Mouse (Mus musculus): ENCODE measurements around the gene Nr2f2.
A peak's percentile ranks its signal among the peaks of the same experiment; 100 is the strongest.

Gene Nr2f2

GRCm38 (mm10) chr7:70350781-70351551 is 15.6 kb downstream of the Nr2f2 start:
- peak; percentile 51 for DNase-seq (ENCODE audit: low spot score)

DNA sequence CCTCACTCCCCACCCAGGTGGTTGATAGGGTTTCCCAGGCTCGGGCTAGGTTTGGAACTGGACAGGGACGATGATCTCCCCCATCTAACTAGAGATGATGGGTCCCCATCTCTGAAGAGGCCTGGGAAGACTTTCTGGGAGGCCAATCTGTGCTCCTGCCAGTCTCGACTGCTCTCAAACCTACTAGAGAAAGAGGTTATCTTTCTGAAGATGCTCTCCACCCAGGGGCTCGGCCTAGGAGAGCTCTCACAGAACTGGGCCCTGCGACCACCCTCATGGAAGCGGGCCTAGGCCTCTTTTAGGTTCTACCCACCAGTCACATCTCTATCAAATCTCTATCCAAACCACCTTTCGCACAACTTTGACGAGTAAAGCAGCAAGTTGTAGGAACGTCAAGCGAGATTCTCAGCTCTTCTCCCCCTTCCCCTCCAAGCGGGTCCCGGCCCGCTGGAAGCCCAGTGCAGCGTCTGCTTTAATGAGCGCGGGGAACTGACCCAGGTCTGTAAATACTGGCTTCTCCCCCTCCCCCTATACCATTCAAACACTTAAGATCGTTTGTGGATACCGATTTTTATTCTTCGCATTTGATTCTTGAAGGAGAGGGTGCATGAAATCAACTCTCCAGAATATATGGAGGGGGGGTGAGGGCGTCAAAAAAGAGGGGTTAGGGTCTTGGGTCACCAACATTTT is 16.4 kb downstream of the Nr2f2 start:
- DNase-seq (ENCODE audit: low spot score) = no peak

- no peak for DNase-seq (ENCODE audit: low spot score)
Observed at GRCm38 (mm10) chr7:70348977-70349615, 17.4 kb downstream of the Nr2f2 start.

- DNase-seq (ENCODE audit: low spot score) = no peak
Observed at GRCm38 (mm10) chr7:70348064-70348976, 18.2 kb downstream of the Nr2f2 start.

DNA sequence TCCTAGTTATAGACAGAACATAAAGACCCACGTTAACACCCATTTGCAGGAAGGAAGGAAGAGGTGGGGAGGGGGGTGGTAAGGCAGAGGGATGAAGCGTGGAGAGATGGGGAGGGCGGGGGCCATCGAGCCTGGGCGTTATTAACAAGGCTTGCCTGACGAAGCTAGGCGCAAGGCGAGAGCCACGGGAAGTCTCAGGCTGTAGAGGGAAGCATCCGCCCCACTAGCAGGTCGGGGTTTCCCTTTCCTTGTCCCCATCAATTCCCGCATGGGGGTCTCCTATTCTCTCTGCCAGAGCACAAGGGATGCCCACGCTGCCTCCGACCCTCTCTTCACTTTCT is 18.9 kb downstream of the Nr2f2 start:
- DNase-seq (ENCODE audit: low spot score) = no peak

DNA sequence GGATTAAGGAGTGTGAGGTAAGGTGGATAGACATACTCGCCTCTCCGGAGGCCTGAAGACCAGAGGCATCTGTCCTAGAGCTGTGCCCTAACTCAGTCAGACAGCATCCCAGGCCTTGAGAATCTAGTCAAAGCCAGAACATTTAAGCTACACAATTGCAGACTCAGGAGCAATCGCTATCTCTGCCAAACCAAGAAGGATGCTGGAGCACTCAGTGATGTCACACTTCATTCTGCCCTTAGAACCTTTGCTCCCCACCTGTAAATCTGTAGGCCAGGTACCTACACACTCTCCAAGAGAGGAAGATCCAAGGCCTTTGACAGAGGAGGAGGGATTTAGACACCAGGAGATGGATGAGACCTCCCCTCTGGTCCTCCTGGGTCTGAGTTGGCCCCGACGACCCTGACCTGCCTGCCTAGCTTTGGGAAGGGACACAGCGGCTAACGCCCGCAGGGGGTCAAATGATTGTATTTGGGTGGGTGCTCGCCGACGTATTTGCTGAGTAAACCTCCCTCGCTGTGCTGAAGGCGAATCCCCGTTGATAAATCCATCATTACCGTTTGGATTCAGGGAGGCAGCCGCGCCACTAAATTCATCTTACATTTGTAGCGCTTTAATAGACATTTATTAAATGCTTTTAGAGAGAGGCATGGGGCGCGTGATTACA is 19.5 kb downstream of the Nr2f2 start:
- peak; percentile 4 for DNase-seq (ENCODE audit: low spot score)

DNA sequence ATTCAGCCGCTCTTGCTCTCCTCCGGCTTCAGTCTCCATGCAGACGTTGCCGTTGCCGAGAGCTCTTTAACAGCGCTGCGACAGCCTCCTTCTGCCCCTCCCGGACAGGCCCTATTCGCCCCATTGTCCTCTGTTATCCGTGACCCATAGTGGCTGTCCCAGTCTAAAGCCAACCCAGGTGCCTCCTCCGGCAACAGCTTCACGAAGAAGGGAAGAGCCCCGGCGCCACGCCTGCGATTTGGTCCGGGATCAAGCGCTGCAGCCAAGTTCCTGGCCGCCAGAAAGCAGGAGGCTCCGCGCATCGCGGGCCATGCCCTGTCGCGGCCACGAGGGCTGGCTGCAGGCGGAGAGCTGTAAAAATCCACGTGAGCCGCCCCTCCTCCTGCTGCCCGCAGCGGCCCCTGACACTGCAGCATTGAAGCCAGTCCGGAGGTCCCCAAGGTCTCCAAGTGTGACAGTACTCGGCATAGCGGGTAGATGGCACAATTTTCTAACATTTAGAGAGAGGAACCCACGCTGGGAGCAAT is 20.5 kb downstream of the Nr2f2 start:
- DNase-seq (ENCODE audit: low spot score) = peak; percentile 41

GRCm38 (mm10) chr7:70343426-70343825 is 23.1 kb downstream of the Nr2f2 start:
- no peak for DNase-seq (ENCODE audit: low spot score)

DNA sequence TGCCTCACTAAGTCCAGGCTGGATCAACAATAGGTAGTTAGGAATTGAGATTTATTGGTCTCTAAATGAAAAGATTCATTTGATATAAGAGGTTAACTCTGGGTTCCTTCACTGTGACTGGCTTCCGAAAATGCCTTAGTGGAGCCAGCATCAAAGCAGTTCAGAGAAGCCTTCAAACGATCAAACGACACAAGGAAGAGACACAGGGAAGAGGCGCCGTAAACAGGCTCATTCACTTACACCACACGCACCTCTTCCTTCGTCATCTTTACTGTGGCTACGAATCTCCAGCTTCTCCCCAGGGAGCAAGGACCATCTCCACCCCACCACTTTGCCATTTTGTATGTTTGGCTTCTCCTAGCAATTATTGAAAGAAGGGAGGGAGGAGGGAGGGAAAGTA is 23.8 kb downstream of the Nr2f2 start:
- DNase-seq (ENCODE audit: low spot score) = no peak

- no peak for DNase-seq (ENCODE audit: low spot score)
Observed at GRCm38 (mm10) chr7:70342076-70342475, 24.5 kb downstream of the Nr2f2 start.

DNA sequence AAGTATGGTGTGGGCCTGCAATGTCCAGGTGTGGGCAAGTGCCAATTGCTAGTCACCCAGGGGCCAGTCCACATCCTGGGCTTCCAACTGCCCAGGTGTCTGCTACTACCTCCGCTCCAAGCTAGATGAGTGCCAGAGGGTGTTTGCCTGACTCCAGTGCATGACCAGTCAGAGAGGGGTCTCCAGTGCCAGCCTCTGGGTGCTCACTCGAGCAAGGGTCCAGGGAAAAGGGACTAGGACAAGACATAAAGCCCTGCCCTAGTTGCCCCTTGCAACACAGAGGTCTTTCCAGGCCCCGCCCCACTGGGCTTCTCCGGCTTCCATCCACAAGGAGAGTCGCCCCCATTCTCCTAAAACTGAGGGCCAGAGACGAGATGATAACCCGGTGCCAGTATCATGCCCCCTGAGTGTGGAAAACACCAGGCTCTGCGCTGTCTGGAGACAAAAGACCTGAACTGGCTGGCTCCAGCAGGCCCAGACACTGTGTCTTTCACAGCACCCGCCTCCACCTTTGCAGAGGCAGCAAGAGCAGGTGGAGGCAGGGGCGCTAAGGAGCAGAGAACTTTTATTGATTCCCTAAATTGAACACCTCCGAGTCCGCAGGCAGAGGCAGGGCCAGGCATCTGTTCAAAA is 26.4 kb downstream of the Nr2f2 start:
- DNase-seq (ENCODE audit: low spot score) = no peak

- no peak for DNase-seq (ENCODE audit: low spot score)
Observed at GRCm38 (mm10) chr7:70338265-70338640, 28.3 kb downstream of the Nr2f2 start.

DNA sequence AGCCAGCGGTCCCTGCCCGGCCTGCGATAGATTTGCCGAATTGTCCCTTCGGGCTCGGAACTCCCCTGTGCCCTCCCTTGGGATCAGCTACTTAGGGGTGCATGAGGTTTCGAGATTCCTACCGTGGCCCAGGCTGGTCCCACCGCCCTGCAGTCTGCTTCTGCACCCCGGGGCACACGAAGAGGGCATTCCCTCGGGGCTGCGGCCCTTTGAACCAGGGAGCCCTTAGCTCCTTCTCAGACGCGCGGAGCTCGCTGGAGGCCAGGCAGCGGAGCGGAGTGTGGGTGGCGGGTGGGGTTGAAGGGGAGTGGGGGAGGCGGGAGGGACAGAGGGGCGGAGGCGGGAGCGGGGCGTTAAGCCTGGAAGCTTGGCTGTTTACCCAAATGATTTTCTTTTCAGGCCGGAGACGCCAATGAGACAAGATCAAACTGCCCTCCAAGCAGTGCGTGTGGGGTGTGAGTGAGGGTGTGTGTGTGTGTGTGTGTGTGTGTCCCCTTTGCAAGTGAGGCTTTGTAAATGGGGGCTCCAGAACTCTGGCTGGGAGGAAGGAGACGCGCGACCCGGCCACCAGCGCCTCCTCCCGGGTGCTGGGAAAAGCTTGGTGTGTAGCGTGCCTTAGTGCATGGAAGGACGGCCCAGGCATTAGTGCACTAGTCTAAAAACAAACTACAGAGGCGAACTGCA is 28.8 kb downstream of the Nr2f2 start:
- no peak for DNase-seq (ENCODE audit: low spot score)

DNA sequence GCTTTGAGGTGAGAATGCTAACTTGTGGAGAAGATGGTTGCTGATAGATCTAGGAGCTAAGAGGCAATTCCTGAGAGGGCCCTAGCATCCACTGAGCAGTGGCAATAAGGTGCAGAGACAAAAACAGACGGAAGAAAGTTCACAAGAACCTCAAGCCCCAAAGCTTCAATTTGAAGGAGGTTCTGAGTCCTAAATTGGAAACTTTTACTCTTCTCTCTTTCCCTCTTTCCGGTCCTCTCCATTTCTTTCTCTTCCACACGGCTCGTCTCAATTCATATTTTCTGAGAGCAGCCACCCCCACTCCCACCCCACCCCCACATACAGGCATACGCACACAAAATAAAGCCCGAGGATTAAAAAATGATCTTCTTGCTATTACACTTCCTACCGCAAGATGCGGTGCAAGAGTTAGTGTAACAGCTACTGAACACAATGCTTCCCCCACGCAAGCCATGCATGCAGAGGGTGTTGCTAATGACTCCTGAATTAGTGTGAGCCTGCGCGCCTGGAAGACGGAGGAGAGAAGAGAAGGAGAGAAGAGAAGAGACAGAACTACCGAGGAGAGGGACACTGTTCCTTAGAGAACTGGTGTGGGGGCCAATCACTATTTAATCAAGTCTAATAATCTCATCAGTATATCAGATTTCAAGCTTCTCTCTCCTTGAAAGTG is 29.8 kb downstream of the Nr2f2 start:
- no peak for DNase-seq (ENCODE audit: low spot score)

DNA sequence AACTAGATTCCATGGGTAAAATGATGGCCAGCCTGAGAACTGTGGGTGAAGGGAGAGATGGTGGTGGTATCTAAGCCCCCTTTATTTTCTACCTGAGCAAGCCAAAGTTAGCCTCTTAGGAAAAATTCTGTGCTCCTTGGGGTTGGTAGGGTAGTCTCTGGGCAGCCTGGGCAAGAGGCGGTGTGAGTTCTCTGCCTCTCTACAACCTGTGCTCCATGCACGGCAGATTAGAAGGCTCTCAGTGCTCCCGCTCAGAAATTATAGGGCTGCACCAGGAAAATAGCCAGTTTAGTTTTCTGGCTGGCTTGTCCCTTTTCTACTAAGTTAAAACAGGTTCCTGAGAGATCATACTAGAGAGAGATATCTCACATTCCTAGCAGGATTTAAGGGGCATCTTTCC is 30.4 kb downstream of the Nr2f2 start:
- no peak for DNase-seq (ENCODE audit: low spot score)

DNA sequence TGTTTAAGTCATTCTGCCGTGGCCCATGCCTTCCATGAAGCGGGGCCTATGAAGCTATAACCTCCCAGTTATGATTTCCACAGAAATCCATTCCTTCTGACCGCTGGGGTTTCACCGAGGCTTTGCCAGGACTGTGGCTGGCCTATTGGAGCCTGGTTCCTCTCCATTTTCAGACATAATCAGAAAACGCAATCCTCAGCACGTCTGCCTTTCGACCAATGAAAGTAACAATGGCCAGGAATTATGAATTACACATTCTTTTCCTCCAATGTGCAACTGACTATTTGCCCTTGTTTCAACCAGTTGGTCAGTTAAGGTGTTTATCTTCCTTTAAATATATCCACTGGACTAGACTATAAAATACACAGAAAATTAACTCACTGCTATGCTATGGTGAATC is 31.1 kb downstream of the Nr2f2 start:
- no peak for DNase-seq (ENCODE audit: low spot score)

DNA sequence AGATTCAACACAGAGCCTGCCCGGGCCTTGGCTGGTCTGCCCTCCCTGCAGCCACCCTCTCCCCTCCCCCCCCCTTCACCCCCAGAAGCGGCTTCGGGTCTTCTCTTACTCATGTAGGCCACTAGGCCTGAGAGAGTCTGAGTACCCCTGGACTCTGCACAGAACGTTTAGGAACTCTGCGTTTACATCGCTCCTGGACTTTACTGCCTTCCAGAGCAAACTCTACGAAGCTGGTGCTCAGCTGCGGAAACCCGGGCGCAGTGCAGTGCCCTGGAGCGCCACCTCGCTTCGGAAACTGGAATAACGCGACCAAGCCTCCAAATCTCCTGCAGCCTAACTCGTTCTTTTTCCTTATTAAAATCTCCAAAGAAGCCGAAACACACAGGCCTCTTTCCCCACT is 31.7 kb downstream of the Nr2f2 start:
- peak; percentile 72 for DNase-seq (ENCODE audit: low spot score)

- no peak for DNase-seq (ENCODE audit: low spot score)
Observed at GRCm38 (mm10) chr7:70333851-70334250, 32.7 kb downstream of the Nr2f2 start.

- no peak for DNase-seq (ENCODE audit: low spot score)
Observed at GRCm38 (mm10) chr7:70332926-70333664, 33.4 kb downstream of the Nr2f2 start.

Measured in testis, postnatal 14 days (tissue).